Mouse (Mus musculus) E14TG2a.4 (cell line): ENCODE data around the gene Ints11.

Experiments used
- CTCF ChIP-seq: conservative IDR thresholded peaks from 2 replicates; pipeline ENCODE4 v1.5.1; 2014; ENCODE audit warnings: low read length
- NANOG ChIP-seq: IDR thresholded peaks from 2 replicates; pipeline ENCODE4 v1.6.1; 2014; ENCODE audit warnings: borderline replicate concordance, low read length, mixed read lengths

GRCm38 (mm10) chr4:155849792-155850451 lies 19.4 kb upstream of the Ints11 start:
- no peak for TF ChIP-seq CTCF
- no peak for TF ChIP-seq NANOG
